Mouse (Mus musculus): ENCODE data around the gene Gm21317.
"Not testable (repeated sequence)": the region's sequence is repeated elsewhere in the genome, so short reads cannot be mapped to it uniquely, and the experiment has no call there.

Gene Gm21317

GRCm38 (mm10) chrY:82224927-82225326 is at the start of gene Gm21317:
Gene Gm21317, plus strand, starts transcription at chrY:82225227.
- DNase-seq (ENCODE audit: low read depth, low spot score), result not testable (repeated sequence)
